Mouse (Mus musculus) heart, embryonic 11.5 days (tissue): ENCODE data around the gene Vti1b. TPM values are rescaled to one million over a fixed set of nuclear protein-coding genes. Genes with fewer than 3 reads are reported as not detected.

Experiments
- ATAC-seq: fragments of 200-750 bp; cut with Nextera tagmentation; replicated peaks from 2 replicates; pipeline ENCODE4 v1.8.0; 2017; ENCODE audit warnings: moderate library complexity; ENCODE audit not compliant: insufficient number of reproducible peaks, low FRiP score, low TSS enrichment
- H3K27ac ChIP-seq: fragments of 300-500 bp; sonication (generic); 2 replicates; pipeline ENCODE4 v1.5.1; 2014; ENCODE audit warnings: mild to moderate bottlenecking, low read depth, low read length
- H3K27me3 ChIP-seq: fragments of 300-500 bp; sonication (generic); 2 replicates; pipeline ENCODE4 v1.6.1; 2014; ENCODE audit warnings: mild to moderate bottlenecking, low read length, mixed read lengths; ENCODE audit not compliant: control insufficient read depth, insufficient read depth
- H3K36me3 ChIP-seq: fragments of 300-500 bp; sonication (generic); 2 replicates; pipeline ENCODE4 v1.6.1; 2014; ENCODE audit warnings: mild to moderate bottlenecking, low read length, moderate library complexity, mixed read lengths; ENCODE audit not compliant: control insufficient read depth, insufficient read depth
- H3K4me1 ChIP-seq: fragments of 300-500 bp; sonication (generic); 2 replicates; pipeline ENCODE4 v1.6.1; 2014; ENCODE audit warnings: low read length; ENCODE audit not compliant: control insufficient read depth, insufficient read depth
- H3K4me2 ChIP-seq: fragments of 300-500 bp; sonication (generic); 2 replicates; pipeline ENCODE4 v1.6.1; 2014; ENCODE audit warnings: mild to moderate bottlenecking, moderate library complexity
- H3K4me3 ChIP-seq: fragments of 300-500 bp; sonication (generic); 2 replicates; pipeline ENCODE4 v1.5.1; 2014; ENCODE audit warnings: low read depth, low read length
- H3K9ac ChIP-seq: fragments of 300-500 bp; sonication (generic); 2 replicates; pipeline ENCODE4 v1.6.1; 2014; ENCODE audit warnings: mild to moderate bottlenecking, low read depth, low read length, moderate library complexity
- H3K9me3 ChIP-seq: fragments of 300-500 bp; sonication (generic); replicated peaks from 2 replicates; pipeline ENCODE4 v1.6.1; 2016; ENCODE audit warnings: low read length; ENCODE audit not compliant: control insufficient read depth
- WGBS: fragments of 180-500 bp; shearing (Covaris S2); extraction: QIAGEN DNeasy Blood & Tissue Kit; methylation state at CpG from one replicate; pipeline ENCODE4 v1.1.7; 2014; ENCODE audit not compliant: insufficient replicate concordance; 5-methylcytosine and 5-hydroxymethylcytosine counted together
- polyA plus RNA-seq: library from polyadenylated mRNA; unstranded; fragments of >200 nt; fragmentation: Nextera tagmentation; extraction: Ambion mirVana; gene quantifications from 2 replicates; pipeline ENCODE4 v1.2.1, GENCODE M21; 2014

Gene Vti1b
- 88.5 and 99.1 TPM in 2 replicates for polyA plus RNA-seq

DNA sequence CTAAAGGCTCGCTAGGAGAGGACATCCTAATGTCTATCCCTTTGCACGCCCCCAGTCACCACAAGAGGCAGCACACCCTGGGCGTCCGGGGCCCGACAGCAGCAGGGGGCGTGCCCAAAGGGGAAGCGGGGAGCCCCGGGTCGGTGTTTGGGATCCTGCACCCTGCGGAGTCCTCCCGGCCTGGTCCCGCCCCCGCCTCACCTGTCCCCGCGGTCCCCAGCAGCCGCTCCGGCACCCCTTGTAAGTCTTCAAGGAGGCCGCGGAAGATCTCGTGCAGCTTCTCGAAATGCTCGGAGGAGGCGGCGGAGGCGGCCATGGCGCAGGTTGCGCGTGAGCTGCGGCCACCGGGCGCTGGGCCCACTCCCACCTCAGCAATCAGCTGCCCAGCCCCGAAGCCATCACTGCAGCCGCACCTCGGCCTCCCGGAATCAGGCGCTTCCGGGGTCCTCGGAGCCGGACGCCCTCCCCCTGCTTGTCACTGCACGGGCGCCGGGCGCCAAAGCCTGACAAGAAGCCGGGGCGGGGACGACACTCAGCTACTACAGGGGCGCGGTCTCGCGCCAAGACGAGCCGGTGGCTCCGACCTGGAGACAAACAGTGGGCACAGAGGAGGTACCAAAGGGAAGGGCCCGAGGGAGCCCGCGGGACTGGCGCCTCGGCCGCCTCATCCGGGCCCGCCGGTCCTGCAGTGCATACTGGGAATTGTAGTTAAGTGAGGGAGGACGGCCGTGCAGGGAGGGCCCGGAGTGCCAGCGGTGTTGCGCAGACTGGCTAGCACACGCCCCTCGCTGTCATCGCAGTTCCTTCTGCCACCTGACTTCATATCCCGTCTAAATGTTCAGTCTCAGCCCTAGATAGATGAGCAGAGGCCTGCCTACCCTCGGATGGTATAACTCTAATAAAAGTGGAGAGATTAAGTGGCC lies at the start of gene Vti1b:
Gene Vti1b, minus strand, starts transcription at position 649 of the 923 bp plus-strand sequence.
- peaks cover 5% of the 10 kb centered on the region; the same call in 1 of the 2 replicates for H3K36me3 ChIP-seq
- peak within 1 kb of the TSS; percentile 67 for H3K4me2 ChIP-seq
- peak within 1 kb of the TSS; percentile 99 for H3K4me3 ChIP-seq
- under 1% methylated on average over 69 of the region's 73 CpGs for WGBS
- peak within 1 kb of the TSS; percentile 96 for H3K27ac ChIP-seq
- H3K4me1 ChIP-seq: peaks cover 5% of the 10 kb centered on the region
- H3K27me3 ChIP-seq: no peaks in the 10 kb centered on the region
- peak; percentile 96 for ATAC-seq
- no peaks in the 10 kb centered on the region for H3K9me3 ChIP-seq
- peak within 1 kb of the TSS; percentile 96 for H3K9ac ChIP-seq

DNA sequence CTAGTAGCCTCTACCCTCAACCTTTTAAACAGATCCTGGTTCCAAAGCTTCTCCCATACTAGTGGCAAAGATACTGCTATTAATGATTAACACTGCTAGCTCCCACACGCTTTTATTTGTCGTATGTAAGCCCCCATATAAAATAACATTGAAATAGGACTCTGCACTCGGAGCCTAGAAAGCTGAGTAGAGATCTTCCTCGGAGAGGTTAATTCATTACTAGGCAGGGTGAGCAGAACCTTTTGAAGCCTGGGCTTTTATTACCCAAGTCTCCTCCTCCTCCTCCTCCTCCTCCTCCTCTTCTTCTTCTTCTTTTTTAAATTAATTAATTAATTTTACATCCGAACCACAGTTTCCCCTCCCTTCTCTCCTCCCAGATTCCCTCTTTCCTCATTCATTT lies 45.0 kb upstream of the Vti1b start:
- Histone ChIP-seq H3K9me3 (no peaks in the 10 kb centered on the region), H3K27ac (no peak overlapping the region), H3K36me3 (no peaks in the 10 kb centered on the region), H3K4me2 (no peak overlapping the region), H3K4me1 (no peaks in the 10 kb centered on the region), H3K27me3 (no peaks in the 10 kb centered on the region), H3K4me3 (no peak overlapping the region), H3K9ac (no peak overlapping the region)
- ATAC-seq: no peak
- 65% methylated on average over 5 of the region's 5 CpGs for WGBS

DNA sequence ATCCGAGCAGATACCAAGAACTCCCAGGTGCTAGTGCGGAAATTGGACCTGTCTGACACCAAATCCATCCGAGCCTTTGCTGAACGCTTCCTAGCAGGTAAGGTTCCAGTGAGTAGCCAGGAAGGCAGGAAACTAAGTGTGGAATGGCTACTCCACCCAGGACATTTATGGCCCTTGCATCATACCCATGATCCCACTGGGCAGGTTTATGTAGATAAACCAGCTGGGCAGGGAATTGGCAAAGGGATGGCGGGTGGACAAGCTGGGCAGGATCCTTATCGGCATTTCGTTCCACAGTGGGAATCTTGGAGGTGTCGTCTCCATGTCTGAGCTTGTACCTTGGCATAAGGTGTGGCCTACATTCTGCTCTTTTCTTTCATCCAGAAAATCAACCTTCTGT lies 39.0 kb upstream of the Vti1b start:
- no peak for ATAC-seq
- Histone ChIP-seq H3K27ac (no peak overlapping the region), H3K4me3 (no peak overlapping the region), H3K36me3 (no peaks in the 10 kb centered on the region), H3K4me1 (no peaks in the 10 kb centered on the region), H3K9ac (no peak overlapping the region), H3K4me2 (no peak overlapping the region), H3K27me3 (no peaks in the 10 kb centered on the region), H3K9me3 (no peaks in the 10 kb centered on the region)
- 83% methylated on average over 8 of the region's 8 CpGs for WGBS

DNA sequence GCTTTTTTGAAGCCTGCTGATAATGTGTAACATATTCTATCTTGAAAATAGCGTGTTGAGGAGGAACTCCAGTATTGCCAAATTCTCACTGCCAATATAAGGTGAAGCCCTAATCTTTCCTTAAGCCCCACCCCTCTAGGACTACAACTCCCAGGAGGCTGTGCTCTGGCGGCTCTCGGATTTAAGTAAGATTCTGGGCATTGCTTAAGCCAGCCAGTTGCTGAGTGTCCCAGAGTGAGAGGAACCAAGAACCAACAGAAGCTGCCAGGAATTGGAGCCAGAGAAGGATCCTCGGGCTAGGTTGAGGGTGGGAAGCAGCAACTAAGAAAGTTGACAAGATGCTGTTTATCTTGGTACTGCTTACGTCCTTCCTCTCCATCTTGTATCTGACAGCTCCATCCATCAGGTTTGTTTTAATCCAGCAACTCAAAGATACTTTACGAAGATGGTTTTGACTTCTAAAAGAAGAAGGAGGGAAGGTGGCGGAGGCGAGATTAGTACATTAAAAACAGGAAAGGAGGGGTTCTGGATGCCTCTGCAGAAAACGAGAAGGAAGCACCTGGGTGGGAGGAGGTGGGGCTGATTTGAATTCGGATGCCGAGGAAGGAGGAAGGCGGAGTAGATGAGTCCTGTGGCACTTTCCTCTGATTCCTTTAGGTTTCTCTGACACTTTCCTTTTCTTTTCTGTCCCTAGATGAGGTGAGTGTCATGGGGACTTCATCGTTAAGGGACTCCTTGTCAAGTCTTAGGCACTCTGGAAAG lies 36.4 kb upstream of the Vti1b start, which contains the start of gene Rdh12:
Gene Rdh12, plus strand, starts transcription at position 212 of the 762 bp plus-strand sequence.
- no peak for ATAC-seq
- no peaks in the 10 kb centered on the region for H3K27me3 ChIP-seq
- H3K9ac ChIP-seq: 0 out of 2 replicates have a peak within 1 kb of the TSS, but pooled peaks have one; percentile 54
- H3K36me3 ChIP-seq: no peaks in the 10 kb centered on the region
- peak within 1 kb of the TSS; percentile 46 for H3K4me3 ChIP-seq
- H3K9me3 ChIP-seq: no peaks in the 10 kb centered on the region
- H3K4me1 ChIP-seq: no peaks in the 10 kb centered on the region
- peak within 1 kb of the TSS; percentile 72 for H3K4me2 ChIP-seq
- WGBS: 4% methylated on average over 13 of the region's 13 CpGs
- no peak within 1 kb of the TSS for H3K27ac ChIP-seq

DNA sequence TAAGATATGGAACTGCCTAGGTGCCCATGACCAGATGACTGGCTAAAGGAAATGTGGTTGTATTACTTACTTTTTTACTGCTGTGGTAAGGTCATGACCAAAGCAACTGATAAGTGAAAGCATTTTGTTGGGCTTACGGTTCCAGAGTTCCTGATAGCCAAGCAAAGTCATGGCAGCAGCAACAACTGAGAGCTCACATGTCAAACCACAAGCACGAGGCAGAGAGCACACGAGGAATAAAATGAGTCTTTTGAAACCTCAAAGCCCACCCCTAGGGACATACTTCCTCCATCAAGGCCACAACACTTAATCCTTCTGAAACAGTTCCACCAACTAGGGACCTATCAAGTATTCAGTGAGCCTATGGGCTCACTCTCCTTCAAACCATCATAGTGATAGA lies 29.4 kb upstream of the Vti1b start:
- Histone ChIP-seq H3K27me3 (no peaks in the 10 kb centered on the region), H3K4me1 (no peaks in the 10 kb centered on the region), H3K4me3 (no peak overlapping the region), H3K27ac (no peak overlapping the region), H3K4me2 (no peak overlapping the region), H3K36me3 (no peaks in the 10 kb centered on the region), H3K9me3 (no peaks in the 10 kb centered on the region), H3K9ac (no peak overlapping the region)
- ATAC-seq: no peak
- WGBS: 56% methylated on average over 3 of the region's 3 CpGs

DNA sequence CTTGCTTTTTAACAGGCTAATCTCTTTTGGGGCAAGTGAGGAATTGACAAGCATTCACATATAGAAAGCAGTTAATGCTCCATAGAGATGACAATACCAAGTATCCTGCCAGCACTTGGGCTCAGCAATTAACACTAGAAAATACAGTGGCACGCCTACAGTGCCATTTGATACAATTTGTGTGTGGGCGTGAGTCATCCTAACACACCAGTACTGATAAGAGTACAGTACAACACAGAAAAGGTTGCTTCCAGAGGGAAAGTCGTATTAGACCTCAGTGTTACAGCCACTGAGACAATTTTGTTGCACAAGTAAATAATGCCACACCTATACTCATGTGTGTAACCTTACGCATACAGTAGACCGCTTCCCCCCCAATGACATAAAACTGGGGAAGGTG lies 24.6 kb upstream of the Vti1b start:
- Histone ChIP-seq H3K4me2 (no peak overlapping the region), H3K9ac (no peak overlapping the region), H3K4me3 (no peak overlapping the region), H3K36me3 (no peaks in the 10 kb centered on the region), H3K27ac (no peak overlapping the region), H3K4me1 (no peaks in the 10 kb centered on the region), H3K27me3 (no peaks in the 10 kb centered on the region), H3K9me3 (no peaks in the 10 kb centered on the region)
- WGBS: 79% methylated on average over 5 of the region's 5 CpGs
- no peak for ATAC-seq

DNA sequence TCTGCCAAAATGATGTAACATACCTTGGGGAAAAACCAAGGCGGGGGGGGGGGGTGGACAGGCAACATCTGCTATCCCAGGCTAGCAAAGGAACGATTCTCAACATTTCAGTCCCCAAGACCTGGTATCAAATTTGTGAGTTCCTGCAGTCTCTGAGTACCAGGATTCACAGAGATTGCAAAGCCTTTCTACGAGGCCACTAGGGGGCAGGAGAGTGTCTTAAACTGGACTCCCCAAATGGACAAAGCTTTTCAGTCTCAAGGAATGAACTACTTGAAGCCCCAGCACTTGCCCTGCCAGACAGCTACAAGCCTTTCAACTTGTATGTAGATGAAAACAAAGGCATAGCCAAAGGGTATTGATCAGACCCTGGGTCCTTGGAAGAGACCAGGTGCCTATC lies 21.0 kb upstream of the Vti1b start:
- Histone ChIP-seq H3K4me1 (no peaks in the 10 kb centered on the region), H3K36me3 (no peaks in the 10 kb centered on the region), H3K4me3 (no peak overlapping the region), H3K27ac (no peak overlapping the region), H3K27me3 (no peaks in the 10 kb centered on the region), H3K4me2 (no peak overlapping the region), H3K9me3 (no peaks in the 10 kb centered on the region), H3K9ac (no peak overlapping the region)
- no peak for ATAC-seq
- WGBS: 0% methylated on average over 3 of the region's 3 CpGs

DNA sequence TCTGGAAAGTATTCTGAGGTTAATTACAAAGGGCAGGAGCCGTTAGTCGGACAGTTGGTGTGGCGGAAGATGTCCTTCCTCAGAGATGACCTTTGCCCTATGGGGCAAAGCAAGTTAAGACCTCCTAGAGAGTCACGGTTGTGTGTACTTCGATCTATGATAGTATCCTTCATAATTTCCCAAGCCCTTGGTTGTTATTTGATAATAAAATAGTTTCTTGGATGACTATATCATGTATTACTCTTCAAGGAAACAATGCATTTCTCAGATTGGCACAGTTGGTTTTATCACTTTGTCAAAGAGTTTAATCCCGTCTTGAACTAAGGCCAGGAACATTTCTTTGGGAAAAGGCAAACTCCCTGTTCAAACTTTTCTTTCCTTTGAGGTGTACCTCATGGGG lies 19.7 kb upstream of the Vti1b start, which contains the start of gene Rdh11:
Gene Rdh11, minus strand, starts transcription at position 101 of the 400 bp plus-strand sequence.
- Histone ChIP-seq H3K36me3 (no peaks in the 10 kb centered on the region), H3K4me2 (peak within 1 kb of the TSS; percentile 79), H3K4me3 (peak within 1 kb of the TSS; percentile 81), H3K9me3 (no peaks in the 10 kb centered on the region), H3K4me1 (no peaks in the 10 kb centered on the region), H3K9ac (peak within 1 kb of the TSS; percentile 81), H3K27ac (peak within 1 kb of the TSS; percentile 46; the same call in 1 of the 2 replicates), H3K27me3 (no peaks in the 10 kb centered on the region)
- ATAC-seq: no peak
- WGBS: 60% methylated on average over 6 of the region's 6 CpGs
